Mouse (Mus musculus): ENCODE results near the gene Gstk1. TPM values are rescaled to one million over a fixed set of nuclear protein-coding genes. Genes with fewer than 3 reads are reported as not detected.

Gstk1 gene
- polyA plus RNA-seq (2011; ENCODE audit: insufficient read depth, insufficient read length, low replicate concordance, missing spikeins): 1.3 and 8.3 TPM in 2 replicates

DNA sequence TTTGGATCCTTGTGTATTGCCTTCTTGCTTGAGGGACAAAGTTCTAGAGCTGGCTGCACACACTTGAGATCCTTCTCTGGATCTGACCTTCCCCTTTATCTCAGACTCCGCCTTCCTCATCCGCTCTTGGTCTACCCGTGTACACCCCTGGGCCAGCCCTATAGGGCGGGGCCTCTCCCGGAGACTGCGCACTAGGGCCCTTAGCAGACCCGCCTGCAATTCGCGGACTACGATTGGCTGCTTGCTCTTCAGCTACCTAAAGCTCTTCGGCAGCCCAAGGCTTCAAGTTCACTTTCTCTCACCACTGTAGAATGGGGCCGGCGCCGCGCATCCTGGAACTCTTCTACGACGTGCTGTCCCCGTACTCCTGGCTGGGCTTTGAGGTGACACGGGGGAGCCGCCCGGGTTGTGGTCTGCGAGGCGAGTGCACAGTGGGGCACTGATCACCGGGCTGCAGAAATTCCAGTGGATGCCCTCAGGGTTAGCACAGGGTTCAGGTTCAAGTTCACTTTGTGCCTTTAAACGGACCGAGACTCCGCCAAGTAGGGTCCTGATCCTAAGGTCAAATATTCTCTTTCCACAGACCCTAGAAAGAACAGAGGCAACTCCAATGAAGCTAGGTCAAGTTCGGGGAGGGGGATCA lies at the start of gene Gstk1:
Gstk1 (plus strand) TSS at position 225 of the 643 bp plus-strand sequence.
- H3K27ac ChIP-seq (ENCODE audit: control insufficient read depth, insufficient read depth, low read depth, low read length, poor library complexity): no peak within 1 kb of the TSS
- WGBS: 3% methylated on average over 28 of the region's 28 CpGs

DNA sequence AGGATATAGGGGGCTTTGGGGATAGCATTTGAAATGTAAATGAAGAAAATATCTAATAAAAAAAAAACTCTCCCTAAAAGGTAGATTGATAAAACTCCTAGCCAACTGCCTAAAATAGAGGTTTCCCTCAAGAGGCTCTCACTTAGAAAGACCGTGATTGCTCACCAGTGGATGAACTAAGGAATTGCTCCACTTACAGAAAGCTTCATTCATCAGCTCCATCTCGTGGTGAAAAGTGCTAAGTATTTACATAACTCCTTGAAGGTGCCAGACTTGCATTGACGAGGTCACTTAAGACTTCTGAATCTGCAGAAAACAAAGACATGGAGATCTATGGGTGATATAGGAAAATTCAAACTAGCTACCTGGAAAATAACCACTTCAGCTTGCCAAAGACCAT lies 48.0 kb upstream of the Gstk1 start:
- Histone ChIP-seq H3K4me3 (replicated peaks; ENCODE audit: control insufficient read depth, low read depth, low read length) (no peak overlapping the region), H3K27ac (ENCODE audit: control insufficient read depth, insufficient read depth, low read depth, low read length, poor library complexity) (no peak overlapping the region), H3K4me1 (ENCODE audit: control insufficient read depth, insufficient read depth, low read length) (no peaks in the 10 kb centered on the region)
- 17% methylated on average over 3 of the region's 3 CpGs for WGBS
- TF ChIP-seq POLR2A (IDR thresholded peaks at IDR 0.05; ENCODE audit: borderline replicate concordance, control insufficient read depth, low read depth, low read length) (no peak), CTCF (IDR thresholded peaks at IDR 0.05; ENCODE audit: control insufficient read depth, insufficient read depth, low read length) (no peak)

More for the DNA sequence above, at the start of gene Gstk1:
- no peaks in the 10 kb centered on the region for H3K4me1 ChIP-seq (ENCODE audit: control insufficient read depth, insufficient read depth, low read length)
- peak within 1 kb of the TSS; percentile 60 for H3K4me3 ChIP-seq (replicated peaks; ENCODE audit: control insufficient read depth, low read depth, low read length)
- TF ChIP-seq CTCF (IDR thresholded peaks at IDR 0.05; ENCODE audit: control insufficient read depth, insufficient read depth, low read length) (no peak), POLR2A (IDR thresholded peaks at IDR 0.05; ENCODE audit: borderline replicate concordance, control insufficient read depth, low read depth, low read length) (no peak)

DNA sequence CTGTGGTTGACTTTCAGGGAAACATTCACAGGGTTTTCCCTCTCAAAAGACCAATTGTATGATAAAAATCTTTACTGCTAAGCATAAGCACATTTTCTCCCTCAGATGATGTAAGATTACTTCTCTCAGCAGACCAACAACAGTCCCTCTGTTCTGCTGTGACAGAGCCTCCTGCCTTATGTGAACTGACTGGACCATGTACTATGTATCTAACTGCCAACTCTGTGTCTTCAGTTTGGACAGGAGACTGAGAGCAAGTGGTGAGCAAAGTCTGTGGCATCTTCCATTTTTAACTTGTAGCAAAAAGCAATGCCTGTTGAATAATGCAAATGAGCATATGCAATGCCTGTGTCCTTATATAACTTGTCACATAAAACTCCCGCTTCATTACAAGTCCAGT lies 46.2 kb upstream of the Gstk1 start:
- Histone ChIP-seq H3K4me3 (replicated peaks; ENCODE audit: control insufficient read depth, low read depth, low read length) (no peak overlapping the region), H3K27ac (ENCODE audit: control insufficient read depth, insufficient read depth, low read depth, low read length, poor library complexity) (no peak overlapping the region), H3K4me1 (ENCODE audit: control insufficient read depth, insufficient read depth, low read length) (no peaks in the 10 kb centered on the region)
- 67% methylated on average over 1 of the region's 1 CpGs for WGBS
- no peak for TF ChIP-seq POLR2A (IDR thresholded peaks at IDR 0.05; ENCODE audit: borderline replicate concordance, control insufficient read depth, low read depth, low read length)
- TF ChIP-seq CTCF (IDR thresholded peaks at IDR 0.05; ENCODE audit: control insufficient read depth, insufficient read depth, low read length): no peak

DNA sequence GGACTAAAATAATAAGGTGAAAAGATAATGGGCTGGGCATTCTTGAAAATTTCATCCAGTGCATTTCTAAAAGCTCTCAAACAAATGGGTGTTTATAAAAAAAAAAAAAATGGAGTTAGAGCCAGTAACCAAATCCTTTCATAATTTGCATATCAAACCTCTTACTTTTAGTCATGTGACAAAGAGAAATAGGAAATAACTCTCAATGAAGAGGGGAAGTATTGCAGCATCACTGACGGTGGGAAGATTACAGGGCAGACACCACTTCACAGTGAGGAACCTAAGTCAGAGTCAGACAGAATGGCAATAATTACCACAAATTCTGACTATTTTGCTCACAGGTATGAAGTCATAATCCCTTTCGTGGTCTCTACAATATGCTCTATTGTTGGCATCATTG lies 30.7 kb upstream of the Gstk1 start, which contains the start of gene Tas2r144:
Tas2r144 (plus strand) TSS at position 301 of the 400 bp plus-strand sequence.
- 40% methylated on average over 2 of the region's 2 CpGs for WGBS
- TF ChIP-seq POLR2A (IDR thresholded peaks at IDR 0.05; ENCODE audit: borderline replicate concordance, control insufficient read depth, low read depth, low read length) (no peak), CTCF (IDR thresholded peaks at IDR 0.05; ENCODE audit: control insufficient read depth, insufficient read depth, low read length) (no peak)
- Histone ChIP-seq H3K27ac (ENCODE audit: control insufficient read depth, insufficient read depth, low read depth, low read length, poor library complexity) (no peak within 1 kb of the TSS), H3K4me3 (replicated peaks; ENCODE audit: control insufficient read depth, low read depth, low read length) (no peak within 1 kb of the TSS), H3K4me1 (ENCODE audit: control insufficient read depth, insufficient read depth, low read length) (no peaks in the 10 kb centered on the region)

DNA sequence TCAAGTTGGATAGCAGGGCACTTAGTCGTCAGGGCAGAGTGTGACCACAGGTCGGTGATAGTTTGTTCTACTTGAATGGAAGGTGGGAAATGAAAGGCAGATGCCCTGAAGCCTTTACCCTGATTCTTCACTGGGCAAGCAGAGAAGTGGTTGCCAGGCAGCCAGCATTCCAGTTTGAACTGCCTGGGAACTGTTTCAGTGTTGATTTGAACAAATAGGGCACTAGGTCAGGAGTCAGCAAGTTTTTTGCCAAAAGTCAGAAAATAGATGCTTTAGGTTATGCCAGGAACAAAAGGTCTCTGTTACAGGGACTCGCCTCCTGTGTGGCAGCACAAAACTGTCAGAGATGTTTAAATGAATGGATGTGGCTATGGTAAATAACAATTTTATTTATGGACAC lies 23.4 kb upstream of the Gstk1 start:
- H3K27ac ChIP-seq (ENCODE audit: control insufficient read depth, insufficient read depth, low read depth, low read length, poor library complexity): no peak overlapping the region
- no peak overlapping the region for H3K4me3 ChIP-seq (replicated peaks; ENCODE audit: control insufficient read depth, low read depth, low read length)
- TF ChIP-seq POLR2A (IDR thresholded peaks at IDR 0.05; ENCODE audit: borderline replicate concordance, control insufficient read depth, low read depth, low read length) (no peak), CTCF (IDR thresholded peaks at IDR 0.05; ENCODE audit: control insufficient read depth, insufficient read depth, low read length) (no peak)
- H3K4me1 ChIP-seq (ENCODE audit: control insufficient read depth, insufficient read depth, low read length): no peaks in the 10 kb centered on the region
- 69% methylated on average over 3 of the region's 3 CpGs for WGBS

DNA sequence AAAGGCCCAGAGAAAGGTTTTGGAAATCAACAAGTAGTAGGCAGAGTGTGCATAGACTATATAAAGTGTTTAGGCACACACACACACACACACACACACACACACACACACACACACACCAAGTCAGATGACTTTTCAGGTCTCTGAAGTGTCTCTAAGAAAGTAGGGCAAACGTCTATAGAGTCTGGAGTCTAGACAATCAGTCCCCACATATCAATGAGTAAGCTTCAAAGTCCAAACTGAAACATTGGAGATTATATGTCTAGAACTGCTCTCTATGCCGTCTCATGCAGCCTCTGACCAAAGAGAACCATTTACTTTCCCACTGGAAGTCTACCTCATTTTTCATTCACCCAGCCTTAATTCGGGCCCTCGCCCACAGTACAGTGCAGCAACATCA lies 20.7 kb upstream of the Gstk1 start:
- no peaks in the 10 kb centered on the region for H3K4me1 ChIP-seq (ENCODE audit: control insufficient read depth, insufficient read depth, low read length)
- H3K4me3 ChIP-seq (replicated peaks; ENCODE audit: control insufficient read depth, low read depth, low read length): no peak overlapping the region
- TF ChIP-seq CTCF (IDR thresholded peaks at IDR 0.05; ENCODE audit: control insufficient read depth, insufficient read depth, low read length) (no peak), POLR2A (IDR thresholded peaks at IDR 0.05; ENCODE audit: borderline replicate concordance, control insufficient read depth, low read depth, low read length) (no peak)
- 67% methylated on average over 4 of the region's 4 CpGs for WGBS
- H3K27ac ChIP-seq (ENCODE audit: control insufficient read depth, insufficient read depth, low read depth, low read length, poor library complexity): no peak overlapping the region

DNA sequence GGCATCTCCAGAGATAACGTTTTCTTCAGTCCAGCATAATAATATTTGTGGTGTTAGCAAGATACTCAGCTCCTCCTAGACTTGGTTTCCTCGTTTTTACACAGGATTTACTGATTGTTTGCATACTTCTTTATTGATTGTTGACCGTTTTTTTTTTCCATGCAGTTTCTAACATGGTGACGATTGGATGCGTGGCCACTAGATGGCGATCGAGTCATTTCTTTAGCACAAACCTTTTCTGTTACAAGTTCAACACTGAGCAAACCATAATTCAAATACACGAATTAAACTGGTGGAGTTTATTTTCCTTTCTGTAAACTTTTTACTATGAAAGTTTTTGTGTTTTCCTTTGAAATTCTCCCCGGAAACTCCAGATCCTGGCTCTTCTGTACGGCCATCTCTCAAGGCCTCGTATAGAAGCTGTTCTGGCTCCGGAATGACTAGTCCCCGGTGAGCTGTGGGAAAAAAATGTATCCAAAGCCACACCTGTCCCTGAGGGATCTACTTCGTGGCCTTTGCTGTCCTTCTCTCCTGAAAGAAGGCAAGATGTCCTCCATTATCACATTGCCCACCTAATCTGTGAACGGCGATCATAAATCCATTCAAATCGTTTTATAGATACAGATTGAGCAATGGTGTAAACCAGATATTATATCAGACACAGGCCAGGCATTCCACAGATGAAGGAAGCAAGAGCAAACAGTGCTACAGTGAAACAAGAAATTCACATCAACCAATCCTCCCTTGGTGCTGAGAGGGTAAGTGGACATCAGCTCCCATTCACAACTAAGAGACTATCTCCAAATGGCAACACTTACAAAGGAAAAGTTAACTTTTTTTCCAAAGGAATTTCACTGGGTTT lies 18.3 kb upstream of the Gstk1 start:
- TF ChIP-seq CTCF (IDR thresholded peaks at IDR 0.05; ENCODE audit: control insufficient read depth, insufficient read depth, low read length) (0 out of 2 replicates have a peak, but pooled peaks have one; percentile 15), POLR2A (IDR thresholded peaks at IDR 0.05; ENCODE audit: borderline replicate concordance, control insufficient read depth, low read depth, low read length) (no peak)

DNA sequence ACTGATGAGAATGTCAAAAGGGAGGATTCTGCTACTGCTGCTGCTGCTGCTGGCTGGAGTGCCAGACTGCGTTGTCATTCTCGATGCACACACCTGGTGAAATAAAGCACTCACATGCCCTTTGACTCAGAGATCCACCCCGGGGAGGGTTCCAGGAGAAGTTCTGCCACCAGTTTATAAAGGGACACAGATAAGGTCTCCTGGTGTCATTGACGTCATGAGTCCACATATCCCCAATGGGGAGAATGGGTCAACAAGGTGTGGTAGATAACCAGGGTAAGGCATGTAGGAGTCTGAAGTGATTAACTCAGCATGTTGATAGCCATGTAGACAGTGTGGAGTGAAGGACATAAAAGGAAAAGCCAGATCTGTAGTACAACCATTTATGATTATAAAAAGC lies 16.1 kb upstream of the Gstk1 start:
- no peak overlapping the region for H3K27ac ChIP-seq (ENCODE audit: control insufficient read depth, insufficient read depth, low read depth, low read length, poor library complexity)
- H3K4me1 ChIP-seq (ENCODE audit: control insufficient read depth, insufficient read depth, low read length): no peaks in the 10 kb centered on the region
- H3K4me3 ChIP-seq (replicated peaks; ENCODE audit: control insufficient read depth, low read depth, low read length): no peak overlapping the region
- TF ChIP-seq POLR2A (IDR thresholded peaks at IDR 0.05; ENCODE audit: borderline replicate concordance, control insufficient read depth, low read depth, low read length): no peak
- TF ChIP-seq CTCF (IDR thresholded peaks at IDR 0.05; ENCODE audit: control insufficient read depth, insufficient read depth, low read length): no peak
- WGBS: 78% methylated on average over 4 of the region's 4 CpGs

More for the DNA sequence above, 18.3 kb upstream of the Gstk1 start:
- Histone ChIP-seq H3K4me3 (replicated peaks; ENCODE audit: control insufficient read depth, low read depth, low read length) (no peak overlapping the region), H3K4me1 (ENCODE audit: control insufficient read depth, insufficient read depth, low read length) (no peaks in the 10 kb centered on the region), H3K27ac (ENCODE audit: control insufficient read depth, insufficient read depth, low read depth, low read length, poor library complexity) (no peak overlapping the region)
- 36% methylated on average over 17 of the region's 17 CpGs for WGBS

Measured in bone marrow, adult 2 months (tissue).